Mouse (Mus musculus): ENCODE results near the gene Taf6l. TPM values are rescaled to one million over a fixed set of nuclear protein-coding genes. Genes with fewer than 3 reads are reported as not detected.

Gene Taf6l
- total RNA-seq (2015; ENCODE audit: low replicate concordance) (1.2 and 5.9 TPM in 2 replicates), total RNA-seq (2017; ENCODE audit: low replicate concordance) (1.0 and 9.5 TPM in 2 replicates)

GRCm38 (mm10) chr19:8786008-8786781, at the start of gene Taf6l:
Gene Taf6l (minus strand): TSS chr19:8786417.
- peak; percentile 99 for ATAC-seq (replicated peaks; ENCODE audit: low FRiP score, poor library complexity, severe bottlenecking)

GRCm38 (mm10) chr19:8832971-8833370, 46.8 kb upstream of the Taf6l start:
- no peak for ATAC-seq (replicated peaks; ENCODE audit: low FRiP score, poor library complexity, severe bottlenecking)

DNA sequence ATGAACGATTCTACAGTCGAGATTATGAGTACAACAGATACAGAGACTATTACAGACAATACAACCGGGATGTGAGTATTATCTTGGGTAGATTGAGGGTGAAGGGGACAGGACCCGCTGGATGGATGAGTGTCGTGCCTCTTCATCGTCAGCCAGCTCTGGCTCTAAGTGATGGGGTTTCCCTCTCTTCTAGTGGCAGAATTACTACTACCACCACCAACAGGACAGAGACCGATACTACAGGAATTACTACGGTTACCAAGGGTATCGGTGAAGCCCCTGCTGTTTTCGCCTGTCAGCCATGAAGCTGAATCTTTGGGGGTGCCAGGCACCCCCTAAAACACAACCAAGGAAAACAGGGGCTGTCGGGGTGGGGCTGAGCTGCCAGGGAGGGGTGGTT, 45.0 kb upstream of the Taf6l start:
- ATAC-seq (replicated peaks; ENCODE audit: low FRiP score, poor library complexity, severe bottlenecking) = no peak

GRCm38 (mm10) chr19:8830664-8831063, 44.4 kb upstream of the Taf6l start:
- ATAC-seq (replicated peaks; ENCODE audit: low FRiP score, poor library complexity, severe bottlenecking) = no peak

DNA sequence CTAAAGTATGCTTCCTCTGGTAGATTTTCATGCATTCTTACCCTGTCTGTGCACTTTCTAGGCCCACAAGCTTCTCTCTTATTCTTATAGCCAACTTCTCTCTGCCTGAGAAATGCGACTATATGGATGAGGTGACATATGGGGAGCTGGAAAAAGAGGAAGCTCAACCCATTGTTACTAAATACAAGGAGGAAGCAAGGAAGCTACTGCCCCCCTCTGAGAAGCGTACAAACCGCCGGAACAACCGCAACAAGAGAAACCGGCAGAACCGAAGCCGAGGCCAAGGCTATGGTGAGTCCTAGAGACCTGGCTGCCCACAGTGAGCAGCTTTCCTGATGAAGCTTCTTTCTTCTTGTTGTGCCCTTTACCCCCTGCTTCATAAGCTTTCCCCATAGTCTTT, 43.4 kb upstream of the Taf6l start, which contains the start of gene AC129217.1:
TSS of gene AC129217.1 (plus strand) at position 114 of the 400 bp plus-strand sequence.
- no peak for ATAC-seq (replicated peaks; ENCODE audit: low FRiP score, poor library complexity, severe bottlenecking)

GRCm38 (mm10) chr19:8822696-8823095, 36.5 kb upstream of the Taf6l start:
- no peak for ATAC-seq (replicated peaks; ENCODE audit: low FRiP score, poor library complexity, severe bottlenecking)

GRCm38 (mm10) chr19:8821146-8821545, 34.9 kb upstream of the Taf6l start:
- ATAC-seq (replicated peaks; ENCODE audit: low FRiP score, poor library complexity, severe bottlenecking) = no peak

GRCm38 (mm10) chr19:8820424-8820956, 34.3 kb upstream of the Taf6l start:
- ATAC-seq (replicated peaks; ENCODE audit: low FRiP score, poor library complexity, severe bottlenecking) = peak; percentile 49

DNA sequence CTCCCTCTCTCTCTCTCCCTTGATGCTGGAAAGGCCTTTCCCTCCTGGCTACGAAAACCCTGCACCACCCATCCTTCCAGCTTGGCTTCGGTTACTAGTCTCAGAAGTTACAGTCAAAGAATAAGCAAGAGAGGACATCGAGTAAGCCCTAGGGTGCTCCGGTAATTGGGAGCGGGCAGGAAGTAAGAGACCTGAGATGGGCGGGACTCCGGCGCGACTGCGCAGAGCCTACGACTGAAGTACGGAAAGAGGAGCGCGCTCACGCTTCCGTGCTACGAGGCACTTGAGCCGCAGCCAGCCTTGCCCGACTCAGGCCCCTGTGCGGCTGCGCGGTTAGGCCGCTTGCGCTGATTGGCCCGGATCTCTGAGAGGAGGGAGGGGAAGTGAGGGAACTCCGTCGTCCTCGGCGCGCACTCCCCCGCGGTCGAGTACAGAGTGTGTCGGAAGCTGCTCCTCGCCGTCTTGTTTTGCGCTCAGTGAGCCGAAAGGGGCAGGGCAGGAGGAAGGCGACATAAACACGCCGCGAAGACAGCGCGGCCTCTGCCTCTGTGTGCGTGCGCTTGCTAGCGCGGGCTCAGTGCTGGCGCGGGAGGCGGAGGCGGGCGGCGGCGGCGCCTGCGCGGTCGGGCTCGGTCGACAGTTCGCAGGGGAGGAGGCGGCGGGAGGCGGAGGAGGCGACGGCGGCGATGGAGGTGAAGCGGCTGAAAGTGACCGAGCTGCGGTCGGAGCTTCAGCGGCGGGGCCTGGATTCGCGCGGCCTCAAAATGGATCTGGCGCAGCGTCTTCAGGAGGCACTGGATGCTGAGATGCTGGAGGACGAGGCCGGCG, 33.6 kb upstream of the Taf6l start, which contains the start of gene Hnrnpul2:
TSS of gene Hnrnpul2 (plus strand) at position 415 of the 828 bp plus-strand sequence.
- peak; percentile 83 for ATAC-seq (replicated peaks; ENCODE audit: low FRiP score, poor library complexity, severe bottlenecking)

DNA sequence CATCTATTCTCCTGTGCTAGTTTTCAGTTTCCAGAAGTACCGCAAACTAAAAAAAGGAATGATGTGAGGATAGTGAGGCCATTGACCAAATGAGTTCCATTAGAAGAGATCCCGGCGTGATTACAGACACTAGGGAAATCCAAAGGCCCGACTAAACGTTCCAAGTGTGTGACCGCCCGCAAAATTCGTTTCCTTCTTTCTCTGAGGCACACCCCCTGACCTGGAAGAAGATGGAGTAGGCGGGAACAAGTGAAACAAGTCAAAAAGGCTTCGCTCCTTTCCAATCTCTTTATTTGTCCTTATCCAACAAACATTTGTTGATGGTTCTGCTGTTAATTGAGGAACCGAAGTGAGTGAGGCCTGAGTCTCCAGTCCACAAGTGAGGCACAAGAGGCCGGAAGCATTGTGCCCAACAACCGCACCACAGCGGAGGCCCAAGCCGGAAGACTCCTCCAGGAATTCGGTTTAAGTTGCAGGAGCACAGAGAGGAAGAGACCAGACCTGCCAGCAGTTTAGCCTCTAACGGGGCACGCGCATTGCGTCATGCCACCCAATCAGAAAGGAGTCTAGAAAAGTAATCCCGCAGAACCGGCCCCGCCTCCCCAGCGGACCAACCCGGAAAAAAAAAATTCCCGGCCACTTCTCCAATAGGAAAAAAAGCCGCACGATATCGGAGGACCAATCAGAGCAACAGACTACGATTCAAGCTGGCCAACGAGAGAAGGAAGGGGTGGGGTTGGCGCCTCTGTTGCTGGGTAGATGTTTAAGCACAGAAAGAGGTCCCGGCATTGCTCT, 32.8 kb upstream of the Taf6l start, which contains the start of gene Ttc9c:
TSS of gene Ttc9c (minus strand) at position 533 of the 795 bp plus-strand sequence.
- peak; percentile 77 for ATAC-seq (replicated peaks; ENCODE audit: low FRiP score, poor library complexity, severe bottlenecking)

- no peak for ATAC-seq (replicated peaks; ENCODE audit: low FRiP score, poor library complexity, severe bottlenecking)
Measured at GRCm38 (mm10) chr19:8818301-8818798, 32.1 kb upstream of the Taf6l start.

- no peak for ATAC-seq (replicated peaks; ENCODE audit: low FRiP score, poor library complexity, severe bottlenecking)
Measured at GRCm38 (mm10) chr19:8817001-8817400, 30.8 kb upstream of the Taf6l start.

DNA sequence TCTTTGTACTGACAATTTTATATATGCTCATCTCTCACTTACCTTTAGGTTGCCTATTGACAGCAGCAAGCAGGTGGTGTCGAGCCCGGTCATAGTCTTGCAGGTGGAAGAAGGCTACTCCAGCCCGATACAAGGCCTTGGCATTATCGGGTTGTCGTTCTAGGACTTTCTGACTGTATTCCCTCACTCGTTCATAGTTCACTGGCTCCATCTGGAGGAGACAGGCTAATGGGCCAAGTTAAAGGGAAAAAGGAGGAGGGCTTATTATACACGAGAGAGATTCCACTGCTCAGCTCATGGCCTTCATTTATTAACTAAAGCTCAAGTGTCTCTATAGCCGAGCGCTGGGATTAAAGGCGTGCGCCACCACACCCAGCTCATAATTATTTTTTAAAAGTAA, 29.6 kb upstream of the Taf6l start:
- ATAC-seq (replicated peaks; ENCODE audit: low FRiP score, poor library complexity, severe bottlenecking) = no peak

DNA sequence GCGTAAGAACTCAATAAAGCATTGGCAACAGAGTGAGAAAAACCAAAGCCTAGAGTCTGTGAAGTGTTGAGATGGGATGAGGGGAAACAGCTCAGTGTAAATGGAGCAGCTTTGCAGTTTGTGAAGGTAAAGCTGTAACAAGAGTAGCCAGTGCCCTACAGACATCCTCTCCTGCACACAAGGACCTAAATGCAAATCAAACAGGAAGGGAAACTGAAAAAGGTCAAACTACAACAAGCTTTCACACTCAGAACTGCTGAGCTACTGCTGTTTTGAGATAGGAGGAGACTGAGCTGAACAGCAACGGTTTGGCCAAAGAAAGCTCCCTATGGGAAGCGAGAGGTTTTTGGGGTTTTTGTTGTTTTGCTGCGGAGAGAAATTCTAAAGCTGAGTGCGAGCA, 20.6 kb upstream of the Taf6l start:
- ATAC-seq (replicated peaks; ENCODE audit: low FRiP score, poor library complexity, severe bottlenecking) = no peak

- no peak for ATAC-seq (replicated peaks; ENCODE audit: low FRiP score, poor library complexity, severe bottlenecking)
Measured at GRCm38 (mm10) chr19:8803879-8804660, 17.9 kb upstream of the Taf6l start.

GRCm38 (mm10) chr19:8803204-8803780, 17.1 kb upstream of the Taf6l start:
- ATAC-seq (replicated peaks; ENCODE audit: low FRiP score, poor library complexity, severe bottlenecking) = no peak

GRCm38 (mm10) chr19:8802130-8802821, 16.1 kb upstream of the Taf6l start, which contains the start of gene Zbtb3:
Gene Zbtb3 (plus strand): TSS chr19:8802555.
- ATAC-seq (replicated peaks; ENCODE audit: low FRiP score, poor library complexity, severe bottlenecking) = peak; percentile 91

DNA sequence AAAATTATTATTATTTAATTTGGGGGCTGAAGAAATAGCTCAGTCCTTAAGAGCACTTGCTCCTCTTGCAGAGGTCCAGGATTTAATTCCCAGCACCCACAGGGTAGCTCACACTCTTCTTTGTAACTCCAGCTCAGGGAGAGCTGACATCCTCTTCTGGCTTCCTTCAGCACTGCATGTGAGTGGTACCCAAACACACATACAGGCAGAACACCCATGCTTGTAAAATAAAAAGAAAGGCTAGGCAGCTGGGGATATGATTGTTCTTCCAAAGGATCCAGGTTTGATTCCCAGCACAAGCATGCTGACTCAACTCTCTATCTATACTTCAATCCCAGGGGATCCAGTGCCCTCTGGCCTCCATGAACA, 12.7 kb upstream of the Taf6l start:
- ATAC-seq (replicated peaks; ENCODE audit: low FRiP score, poor library complexity, severe bottlenecking) = no peak
